Mouse (Mus musculus): ENCODE measurements around the gene Sorbs1.

DNA sequence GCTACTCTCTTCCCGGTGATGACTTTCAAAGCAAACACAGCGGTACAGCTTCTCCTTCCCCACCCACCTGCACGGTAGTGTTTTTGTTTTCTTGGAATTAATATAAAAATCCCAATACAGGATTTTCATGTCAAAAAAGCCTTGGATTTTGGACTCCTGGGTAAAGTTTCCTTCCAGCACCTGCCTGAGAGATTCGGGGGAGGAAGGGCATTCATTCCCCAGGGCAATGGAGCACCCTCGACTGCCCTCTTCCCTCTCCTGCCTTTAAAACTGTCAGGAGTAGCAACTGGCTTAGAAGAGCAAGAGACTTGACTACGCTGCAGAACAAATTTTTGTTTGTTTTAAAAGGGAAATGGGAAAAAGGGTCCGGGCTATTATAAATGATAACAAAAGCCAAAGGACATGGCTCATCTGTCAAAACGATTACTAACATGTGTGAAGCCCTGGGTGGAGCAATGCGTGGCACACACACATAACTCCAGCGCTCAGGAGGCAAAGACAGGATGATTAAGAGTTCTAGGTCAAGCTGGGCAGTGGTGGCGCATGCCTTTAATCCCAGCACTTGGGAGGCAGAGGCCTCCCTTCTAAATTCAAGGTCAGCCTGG lies 113.1 kb downstream of the Sorbs1 start:
- TF ChIP-seq CTCF (IDR thresholded peaks at IDR 0.05; ENCODE audit: borderline replicate concordance, insufficient read depth, low read length) (no peak), POLR2A (IDR thresholded peaks at IDR 0.05; ENCODE audit: low read depth, low read length) (no peak)

Measured in embryonic fibroblast, embryonic 13.5 days (primary cell).